Mouse (Mus musculus) spleen, postnatal 14 days (tissue): Measurements from ENCODE around the gene Faf2.
"Not testable (repeated sequence)": the region's sequence is repeated elsewhere in the genome, so short reads cannot be mapped to it uniquely, and the experiment has no call there.

Experiments
- DNase-seq, 2 experiments: peaks; one replicate each; pipeline ENCODE4 v3.0.0; 2021 to 2022; ENCODE audit warnings: low spot score in 2 of 2

Faf2 gene

DNA sequence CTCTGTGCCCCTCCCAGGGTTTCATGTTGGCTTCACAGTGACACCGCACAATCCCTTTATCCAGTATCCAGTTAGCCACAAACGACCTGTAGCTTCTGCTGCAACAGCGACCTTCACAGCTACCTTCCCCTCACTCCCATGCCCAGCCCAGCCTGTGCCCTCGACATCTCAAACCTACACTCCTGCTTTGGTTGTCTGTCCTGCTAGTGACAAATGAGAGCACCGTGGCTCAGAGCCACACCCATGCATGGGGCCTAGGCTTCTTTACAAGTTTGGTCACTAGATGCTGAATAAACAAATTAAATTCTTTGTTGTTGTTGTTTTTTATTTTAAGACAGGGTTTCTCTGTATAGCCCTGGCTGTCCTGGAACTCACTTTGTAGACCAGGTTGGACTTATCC, 14.4 kb upstream of the Faf2 start:
- DNase-seq: no peak

DNA sequence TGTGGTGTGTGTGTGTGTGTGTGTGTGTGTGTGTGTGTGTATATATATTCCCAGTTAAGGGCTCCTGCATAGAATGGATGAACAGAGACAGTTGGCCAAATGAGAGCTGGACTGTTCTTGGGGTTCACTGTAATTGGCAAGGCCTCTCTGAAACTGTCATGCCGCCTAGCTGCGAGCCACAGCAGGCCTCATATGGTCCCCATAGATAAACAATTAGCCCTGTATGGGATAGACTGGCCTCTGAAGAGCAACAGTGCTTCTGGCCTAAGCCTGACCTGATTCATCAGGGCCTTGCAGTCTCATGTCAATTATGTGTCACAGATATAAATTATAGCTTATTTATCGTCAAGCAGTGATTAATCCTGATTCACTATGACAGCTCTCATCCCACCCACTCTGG, 13.6 kb upstream of the Faf2 start:
- DNase-seq: no peak

DNA sequence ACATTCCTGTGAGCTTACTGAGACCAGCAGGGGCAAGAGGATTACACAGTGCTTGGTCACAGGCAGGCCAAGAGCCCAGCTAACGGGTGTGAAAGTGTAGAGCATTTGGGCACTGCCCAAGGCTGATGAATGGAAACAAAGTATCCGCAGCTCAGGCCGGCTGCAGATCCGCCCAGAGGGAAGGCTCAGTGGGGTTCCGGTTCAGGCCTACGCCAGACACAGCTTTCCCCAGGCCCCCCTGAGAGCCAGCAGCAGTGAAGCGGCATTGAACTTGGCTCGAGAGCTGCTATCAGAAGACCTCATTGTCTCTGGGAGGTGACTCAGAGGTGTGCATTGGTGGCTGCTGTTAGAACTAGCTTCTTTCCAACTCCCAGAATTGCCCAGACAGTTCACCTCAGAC, 12.9 kb upstream of the Faf2 start:
- DNase-seq: no peak

DNA sequence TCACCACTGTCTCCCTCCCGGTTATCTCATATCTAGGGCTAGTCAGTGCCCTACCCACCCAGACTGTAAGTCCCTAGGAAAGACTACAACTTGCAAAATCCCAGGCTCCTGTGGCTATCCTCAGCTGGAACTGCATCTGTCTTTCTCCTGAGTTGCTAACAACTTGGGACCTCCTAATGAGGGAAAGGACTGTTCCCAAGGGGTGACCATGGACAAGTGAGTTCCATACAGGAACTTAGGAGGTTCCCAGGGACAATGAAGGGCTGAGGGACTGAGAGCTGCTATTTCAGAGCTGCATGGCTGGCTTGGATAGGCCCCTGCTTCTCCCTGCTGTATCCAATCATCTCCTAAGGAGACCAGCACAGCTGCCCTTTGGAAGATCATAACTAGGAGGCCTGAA, 12.3 kb upstream of the Faf2 start:
- DNase-seq: no peak

DNA sequence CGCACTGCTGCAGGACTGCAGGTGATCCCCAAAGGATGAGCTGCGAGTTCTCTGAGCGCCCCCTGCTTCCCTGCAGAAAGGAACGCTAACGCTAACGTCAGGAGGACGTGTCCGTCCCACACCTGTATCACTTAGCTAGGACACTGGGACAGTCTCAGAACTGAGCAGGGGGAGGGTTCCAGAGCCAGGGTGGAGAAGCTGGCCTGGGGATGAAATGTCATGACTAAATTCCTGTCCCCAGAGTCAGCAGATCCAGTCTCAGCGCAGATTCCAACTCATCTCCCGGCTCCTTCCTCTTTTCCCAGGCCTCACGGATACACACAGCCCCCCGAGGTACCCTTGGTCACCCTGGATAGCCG, 11.0 kb upstream of the Faf2 start:
- DNase-seq: no peak

DNA sequence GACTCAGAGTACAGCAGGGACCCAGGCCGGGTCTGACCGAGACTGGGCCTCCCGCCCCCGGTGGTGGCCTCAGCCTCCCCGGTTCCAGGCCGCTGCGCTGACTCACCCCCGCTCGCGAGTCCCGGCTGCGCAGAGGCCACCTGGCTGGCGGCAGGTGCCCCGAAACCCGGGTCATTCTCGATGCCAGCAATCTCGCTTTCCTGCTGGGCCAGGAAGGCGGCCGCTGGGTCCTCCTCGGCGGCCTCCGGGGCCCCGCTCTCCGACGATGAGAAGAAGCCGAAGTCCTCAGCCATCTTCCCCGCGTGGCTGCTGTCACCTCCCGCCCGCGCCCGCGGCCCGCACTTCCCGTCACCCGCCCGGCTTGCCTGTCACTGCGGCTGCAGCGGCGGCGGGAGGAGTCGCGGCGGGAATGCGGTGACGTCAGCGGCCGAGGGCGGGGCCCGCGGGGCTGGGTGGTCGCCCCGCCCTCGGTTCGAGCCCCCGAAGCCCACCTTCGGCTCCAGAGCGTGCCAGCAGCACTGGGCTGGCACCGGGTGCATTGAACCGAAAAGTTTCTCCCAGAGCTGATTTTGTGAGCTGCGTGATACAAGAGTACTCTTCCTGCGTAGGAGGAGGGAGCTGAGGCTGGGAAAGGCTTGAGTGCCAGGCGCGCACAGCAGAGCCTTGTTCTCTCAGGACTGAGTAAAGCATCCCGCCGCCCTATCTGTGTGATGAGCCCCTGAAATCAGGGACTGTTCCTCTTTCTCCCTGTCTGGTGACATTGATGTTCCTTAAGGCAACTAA, 10.4 kb upstream of the Faf2 start, which contains the start of gene Cltb:
Cltb (minus strand) TSS at position 373 of the 783 bp plus-strand sequence.
- peak; percentile 64 to 69 for DNase-seq

DNA sequence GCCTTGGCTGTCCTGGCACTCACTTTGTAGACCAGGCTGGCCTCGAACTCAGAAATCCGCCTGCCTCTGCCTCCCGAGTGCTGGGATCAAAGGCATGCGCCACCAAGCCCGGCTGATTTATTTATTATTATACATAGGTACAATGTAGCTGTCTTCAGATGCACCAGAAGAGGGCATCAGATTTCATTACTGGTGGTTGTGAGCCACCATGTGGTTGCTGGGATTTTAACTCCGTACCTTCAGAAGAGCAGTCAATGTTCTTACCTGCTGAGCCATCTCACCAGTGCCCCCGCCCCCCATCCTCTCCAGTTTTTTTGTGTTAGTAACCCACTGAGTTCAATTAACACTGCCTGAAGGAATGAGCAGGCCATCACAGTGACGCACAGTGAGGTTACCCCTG, 8.4 kb upstream of the Faf2 start:
- not testable (repeated sequence) for DNase-seq

DNA sequence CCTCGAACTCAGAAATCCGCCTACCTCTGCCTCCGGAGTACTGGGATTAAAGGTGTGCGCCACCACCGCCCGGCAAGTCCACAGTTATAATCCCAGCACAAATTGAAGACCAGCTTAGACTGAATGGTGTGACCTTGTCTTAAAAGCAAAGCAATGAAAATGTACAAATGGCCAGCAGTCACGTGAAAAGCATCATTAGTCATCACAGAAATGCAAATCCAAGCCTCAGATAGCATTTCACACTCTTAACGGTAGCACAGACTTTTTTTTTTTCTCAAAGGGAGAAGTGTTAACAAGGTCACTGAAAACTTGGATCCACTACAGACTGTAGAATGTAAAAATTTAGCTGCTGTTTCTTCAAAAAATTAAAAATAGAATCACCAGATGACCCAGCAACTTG, 5.3 kb upstream of the Faf2 start:
- DNase-seq: no peak

DNA sequence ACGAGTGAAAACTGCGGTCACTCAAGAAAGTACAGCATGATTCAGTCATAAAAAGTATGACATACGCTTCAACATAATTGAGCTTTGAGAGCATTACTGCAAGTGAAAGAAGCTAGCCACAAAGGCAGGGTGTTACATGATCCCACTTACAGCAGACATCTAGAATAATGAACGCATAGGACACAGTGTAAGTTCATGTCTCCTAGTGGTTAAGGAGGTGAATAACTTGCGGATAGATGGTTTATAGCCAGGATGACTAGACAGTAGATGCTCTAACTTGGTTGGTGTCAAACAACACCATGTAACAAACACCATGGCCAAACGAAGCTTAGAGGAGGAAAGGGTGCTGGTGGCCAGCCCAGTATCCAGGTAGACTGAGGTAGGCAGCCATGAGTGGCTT, 4.6 kb upstream of the Faf2 start:
- no peak for DNase-seq

DNA sequence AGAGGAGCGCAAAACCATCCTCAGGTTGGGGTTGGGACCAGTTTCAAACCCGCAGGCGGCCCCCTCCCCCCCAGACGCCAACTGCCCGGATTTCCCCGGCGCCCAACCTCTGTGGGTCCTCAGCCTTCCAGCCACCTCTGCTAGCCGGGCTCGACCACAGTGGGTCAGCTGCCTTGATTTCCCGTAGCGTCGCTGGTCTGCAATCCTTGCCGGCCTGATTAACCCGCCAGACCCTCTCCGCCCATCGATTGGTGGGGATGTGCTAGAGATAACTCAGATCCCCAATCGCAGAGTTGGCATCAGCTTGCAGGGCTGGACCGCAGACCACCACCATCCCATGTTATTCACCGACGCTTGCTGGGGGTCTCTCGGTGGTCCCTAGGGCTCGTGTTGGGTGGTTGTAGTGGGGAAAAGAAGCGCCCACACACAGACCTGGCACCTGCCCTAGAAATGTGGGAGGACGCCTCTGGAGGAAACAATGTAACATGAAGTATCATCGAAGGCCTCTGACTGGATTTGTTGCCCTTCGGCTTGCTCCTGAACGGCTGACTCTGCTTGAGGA, 457 bp downstream of the Faf2 start:
- no peak for DNase-seq

DNA sequence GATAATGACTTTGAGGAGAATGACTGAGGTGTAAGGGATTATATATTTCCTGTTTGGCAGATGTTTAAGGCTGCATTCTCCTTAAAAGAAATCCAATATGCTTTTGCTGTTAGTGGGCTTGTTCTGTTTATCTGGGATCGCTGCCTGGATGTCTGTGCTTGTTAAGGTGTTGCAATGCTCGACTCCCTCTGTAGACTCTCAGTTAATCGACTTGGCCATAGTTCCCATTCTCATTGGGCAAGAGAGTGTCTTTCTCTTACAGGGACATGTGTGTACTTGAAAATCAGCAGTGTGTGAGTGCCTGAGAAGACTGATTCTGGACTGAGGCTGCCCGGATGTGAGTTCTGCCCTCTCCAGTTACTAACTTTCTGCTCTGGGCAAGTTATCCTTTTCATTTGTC, 7.5 kb downstream of the Faf2 start:
- DNase-seq: no peak

DNA sequence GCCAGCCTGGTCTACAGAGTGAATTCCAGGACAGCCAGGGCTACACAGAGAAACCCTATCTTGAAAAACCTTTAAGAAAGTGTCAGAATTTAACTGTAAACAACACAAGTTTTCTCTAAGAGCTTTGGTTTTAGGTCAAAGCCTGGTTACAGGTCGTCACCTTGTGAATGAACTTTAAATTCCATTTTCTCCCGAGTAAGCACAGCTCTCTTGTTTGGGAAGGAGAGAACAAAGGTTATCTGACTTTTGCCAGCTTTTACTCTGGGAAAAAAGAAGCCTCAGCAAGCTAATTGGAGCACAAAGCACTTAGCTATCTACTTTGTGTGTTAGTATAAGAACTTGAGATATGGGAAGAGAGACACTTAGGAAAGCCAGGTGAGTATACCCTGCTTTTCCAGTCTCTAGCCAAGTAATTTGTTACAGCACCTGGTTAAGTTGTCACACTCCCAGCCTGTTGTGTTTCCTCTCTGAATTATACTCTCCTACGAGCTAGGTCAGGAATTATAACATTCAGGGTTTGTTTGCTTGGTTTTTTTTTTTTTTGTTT, 11.2 kb downstream of the Faf2 start:
- DNase-seq: no peak

DNA sequence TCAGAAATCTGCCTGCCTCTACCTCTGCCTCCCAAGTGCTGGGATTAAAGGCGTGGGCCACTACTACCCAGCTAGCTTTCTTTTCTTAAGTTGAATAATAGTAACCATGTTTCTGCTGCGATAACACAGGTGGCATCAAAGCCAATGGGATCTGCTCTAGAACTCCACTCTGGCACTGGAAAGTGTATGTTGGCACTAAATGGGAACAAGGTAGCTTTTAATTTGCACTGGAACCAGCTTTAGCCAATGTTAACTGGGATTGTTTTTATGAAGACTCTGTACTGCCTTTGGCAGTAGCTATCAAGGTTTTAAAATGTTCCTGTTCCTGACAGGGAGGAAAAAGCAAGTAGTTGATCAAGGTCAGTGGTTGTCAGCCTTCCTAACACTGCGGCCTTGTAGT, 13.4 kb downstream of the Faf2 start:
- no peak for DNase-seq

DNA sequence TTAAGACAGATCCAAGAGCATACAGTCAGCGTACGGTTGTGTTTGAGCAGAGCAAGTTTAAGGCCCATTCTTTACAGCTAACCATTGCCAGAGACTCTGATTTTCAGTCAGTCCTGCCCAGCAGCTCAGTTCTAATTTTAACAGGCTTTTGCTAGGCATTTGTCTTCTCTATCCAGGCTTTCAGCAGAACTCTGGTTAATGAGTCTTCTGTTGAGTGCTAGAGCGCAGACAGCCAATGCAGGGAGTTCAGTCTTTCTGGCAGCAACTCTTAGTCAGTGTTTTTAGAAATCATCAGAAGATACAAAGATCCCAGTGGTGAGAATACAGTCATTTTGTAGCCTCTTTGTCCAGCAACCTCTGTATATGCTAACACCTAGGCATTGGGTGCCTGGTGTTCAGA, 28.9 kb downstream of the Faf2 start:
- DNase-seq: no peak

DNA sequence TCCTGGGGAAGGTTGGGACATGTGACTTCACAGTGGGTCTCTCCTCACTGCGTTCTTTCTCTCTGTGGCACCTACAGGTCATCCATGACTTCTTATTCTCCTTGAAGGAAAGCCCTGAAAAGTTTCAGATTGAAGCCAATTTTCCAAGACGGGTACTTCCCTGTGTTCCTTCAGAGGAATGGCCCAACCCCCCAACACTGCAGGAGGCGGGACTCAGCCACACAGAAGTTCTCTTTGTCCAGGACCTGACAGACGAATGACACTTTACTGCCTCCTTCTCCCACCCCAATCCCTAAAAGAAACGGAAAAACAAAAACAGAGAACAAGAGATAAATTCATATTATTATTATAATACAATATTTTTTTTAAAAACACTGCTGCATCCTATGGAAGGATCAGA, 39.3 kb downstream of the Faf2 start:
- no peak for DNase-seq

DNA sequence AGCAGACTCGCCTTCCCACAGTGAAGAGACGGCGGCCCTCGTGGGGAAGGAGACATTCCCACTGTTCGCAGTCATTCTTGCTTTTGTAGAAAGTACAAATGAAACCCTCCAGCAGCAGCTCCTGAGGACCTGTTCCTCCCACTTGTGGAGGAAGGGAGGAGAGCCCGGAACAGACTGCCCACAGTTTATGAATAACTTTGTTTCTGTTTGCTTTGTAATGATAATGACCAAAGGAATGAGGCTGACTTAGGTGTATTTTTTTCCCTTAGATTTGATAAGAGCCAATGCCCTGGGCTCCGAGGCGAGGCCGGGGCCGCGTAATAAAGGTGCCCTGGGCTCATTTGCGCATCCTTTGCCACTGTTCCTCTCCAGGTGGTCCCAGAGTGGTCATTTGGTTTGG, 39.8 kb downstream of the Faf2 start:
- DNase-seq: no peak

DNA sequence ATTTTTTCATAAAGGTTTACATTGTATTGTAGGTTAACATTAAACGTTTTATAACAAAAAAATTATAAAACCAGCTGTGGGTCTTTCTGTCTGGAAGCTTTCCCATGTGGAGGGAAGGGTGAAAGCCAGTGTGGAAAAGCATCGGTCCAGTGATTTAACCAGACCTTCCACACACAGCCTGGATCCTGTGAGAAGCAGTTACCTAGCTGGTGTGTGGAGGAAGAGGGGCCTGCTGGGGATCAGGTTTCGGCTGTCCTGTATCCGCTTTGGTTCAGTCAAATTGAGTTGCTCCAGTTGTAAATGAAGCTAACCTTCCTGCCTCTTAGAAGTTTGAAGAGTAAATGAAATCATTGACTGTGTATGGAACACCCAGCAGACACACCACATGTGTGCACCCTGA, 42.4 kb downstream of the Faf2 start:
- DNase-seq: no peak

DNA sequence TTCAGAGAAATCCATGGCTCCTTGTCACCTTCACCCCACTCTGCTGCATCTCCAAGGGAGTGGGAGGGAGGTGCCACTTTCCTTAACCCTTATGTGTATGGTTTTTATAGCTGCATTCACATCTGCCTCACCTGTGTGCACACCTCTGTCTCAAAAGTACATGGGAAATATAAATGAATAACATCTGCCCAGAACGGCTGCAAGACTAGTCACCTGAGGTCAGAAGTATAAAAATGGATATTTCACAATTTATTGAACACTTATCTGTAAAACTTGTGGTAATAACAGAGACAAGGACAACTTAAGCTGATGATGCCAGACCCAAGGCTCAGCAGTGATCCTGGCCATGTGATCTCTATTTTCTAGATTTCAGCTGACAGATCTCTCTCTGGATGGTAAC, 42.9 kb downstream of the Faf2 start:
- no peak for DNase-seq

DNA sequence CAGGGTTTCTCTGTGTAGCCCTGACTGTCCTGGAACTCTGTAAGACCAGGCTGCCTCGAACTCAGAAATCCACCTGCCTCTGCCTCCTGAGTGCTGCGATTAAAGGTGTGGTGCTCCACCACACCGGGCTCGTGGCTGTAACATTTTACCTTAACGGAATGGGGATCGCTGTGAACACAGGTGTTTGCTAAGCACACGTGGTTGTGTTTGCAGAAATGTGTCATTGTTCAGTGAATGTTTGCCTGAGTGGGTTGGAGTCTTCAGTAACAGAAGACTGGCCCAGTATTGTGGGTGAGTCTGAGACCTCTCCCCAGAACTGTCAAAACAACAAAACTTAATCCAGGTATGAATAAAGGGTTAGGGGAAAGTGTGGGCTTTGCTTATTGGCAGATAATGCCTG, 43.5 kb downstream of the Faf2 start:
- no peak for DNase-seq

DNA sequence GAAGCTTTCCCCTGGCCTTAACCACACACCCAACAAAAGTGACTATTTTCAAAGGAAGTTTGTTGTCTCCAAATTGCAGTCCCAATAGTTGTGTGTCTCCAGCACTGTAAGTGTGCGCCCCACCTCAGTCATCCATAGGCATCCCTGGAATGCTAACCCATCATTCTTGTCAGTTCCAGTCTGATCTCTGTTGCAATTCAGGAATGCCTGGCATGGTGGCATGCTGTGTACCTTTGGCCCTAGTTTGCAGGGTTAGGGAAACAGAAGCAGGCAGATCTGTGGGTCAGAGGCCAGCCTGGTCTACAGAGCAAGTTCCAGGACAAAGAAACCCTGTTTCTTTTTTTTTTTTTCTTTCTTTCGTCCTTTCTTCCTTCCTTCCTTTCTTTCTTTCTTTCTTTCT, 48.9 kb downstream of the Faf2 start:
- DNase-seq: no peak

DNA sequence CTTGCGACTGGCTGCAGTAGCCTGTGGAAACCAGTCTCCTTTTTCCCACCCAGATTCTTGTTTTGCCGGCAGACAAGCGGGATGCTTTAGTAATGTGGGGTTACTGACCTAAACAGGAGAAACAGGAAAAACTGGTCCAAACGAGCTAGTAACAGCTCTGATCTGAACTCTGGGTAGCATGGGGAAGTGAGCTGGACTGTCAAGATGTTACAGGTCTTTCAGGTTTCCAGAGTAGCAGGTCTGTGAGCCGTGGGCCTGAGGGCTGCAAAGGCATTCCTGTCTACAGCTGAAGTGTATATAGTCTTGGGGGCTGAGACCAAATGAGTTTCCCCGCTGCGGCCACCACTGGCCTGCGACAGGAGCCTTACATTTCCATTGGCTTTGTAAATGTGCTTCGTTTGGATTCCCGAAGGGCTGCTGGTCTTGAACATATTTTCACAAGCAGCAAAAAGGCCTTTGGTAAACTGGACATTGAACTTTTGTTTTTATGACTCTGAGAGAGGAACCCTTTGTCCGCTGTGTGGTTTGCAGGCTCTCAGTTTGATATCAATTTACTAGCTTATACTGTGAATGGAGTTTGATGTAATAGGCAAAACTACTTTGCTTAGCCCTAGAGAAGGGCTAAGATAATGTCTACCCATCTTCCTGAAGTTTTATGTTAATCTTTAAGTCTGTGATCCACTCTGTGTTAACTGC, 54.5 kb downstream of the Faf2 start:
- DNase-seq: no peak

DNA sequence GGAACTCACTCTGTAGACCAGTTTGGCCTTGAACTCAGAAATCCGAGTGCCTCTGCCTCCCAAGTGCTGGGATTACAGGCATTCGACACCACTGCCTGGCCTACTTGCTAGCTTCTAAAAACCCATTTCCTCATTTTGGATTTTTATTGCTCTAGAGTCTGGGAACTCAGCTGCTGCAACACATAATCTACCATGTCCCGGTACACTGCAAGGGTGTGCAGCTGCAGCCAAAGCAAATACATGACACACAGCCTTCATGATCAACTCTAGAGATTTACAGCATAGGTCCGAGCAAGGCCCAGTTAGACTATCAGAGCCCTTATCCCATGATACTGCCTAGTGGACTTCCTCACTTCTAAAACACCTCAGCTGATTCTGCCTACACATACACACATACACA, 56.7 kb downstream of the Faf2 start:
- DNase-seq: no peak
